Mouse (Mus musculus) E14TG2a.4 (cell line): ENCODE measurements around the gene H1foo.

Experiments
- H3K27me3 ChIP-seq: 2 replicates; pipeline ENCODE4 v1.6.1; 2014; ENCODE audit warnings: low read length, control low read depth; ENCODE audit not compliant: insufficient read depth
- H3K36me3 ChIP-seq: 2 replicates; pipeline ENCODE4 v1.6.1; 2014; ENCODE audit warnings: low read length, control low read depth; ENCODE audit not compliant: insufficient read depth
- H3K4me1 ChIP-seq: replicated peaks from 2 replicates; pipeline ENCODE4 v1.6.1; 2014; ENCODE audit warnings: low read depth, low read length, control low read depth
- H3K4me3 ChIP-seq: replicated peaks from 2 replicates; pipeline ENCODE4 v1.5.1; 2014; ENCODE audit warnings: mild to moderate bottlenecking, low read length
- H3K9me3 ChIP-seq: 2 replicates; pipeline ENCODE4 v1.6.1; 2014; ENCODE audit warnings: low read length, control low read depth
- CTCF ChIP-seq: conservative IDR thresholded peaks from 2 replicates; pipeline ENCODE4 v1.5.1; 2014; ENCODE audit warnings: low read length
- NANOG ChIP-seq: IDR thresholded peaks from 2 replicates; pipeline ENCODE4 v1.6.1; 2014; ENCODE audit warnings: borderline replicate concordance, low read length, mixed read lengths
- POU5F1 ChIP-seq: IDR thresholded peaks from 2 replicates; pipeline ENCODE4 v1.6.1; 2014; ENCODE audit warnings: low read length, borderline replicate concordance

Gene H1foo

GRCm38 (mm10) chr6:115955169-115955568, 10.4 kb downstream of the H1foo start:
- Histone ChIP-seq H3K27me3 (peaks cover 29% of the 10 kb centered on the region), H3K4me3 (no peak overlapping the region), H3K9me3 (no peaks in the 10 kb centered on the region), H3K4me1 (peaks cover 13% of the 10 kb centered on the region), H3K36me3 (no peaks in the 10 kb centered on the region)
- TF ChIP-seq CTCF (no peak), NANOG (no peak), POU5F1 (no peak)

- no peaks in the 10 kb centered on the region for H3K36me3 ChIP-seq
- peaks cover 34% of the 10 kb centered on the region for H3K27me3 ChIP-seq
- no peaks in the 10 kb centered on the region for H3K9me3 ChIP-seq
- peaks cover 13% of the 10 kb centered on the region for H3K4me1 ChIP-seq
- no peak overlapping the region for H3K4me3 ChIP-seq
- TF ChIP-seq NANOG, result no peak
- no peak for TF ChIP-seq CTCF
- no peak for TF ChIP-seq POU5F1
Observed at GRCm38 (mm10) chr6:115955664-115956063, 10.9 kb downstream of the H1foo start.

- Histone ChIP-seq H3K27me3 (peaks cover 41% of the 10 kb centered on the region), H3K9me3 (no peaks in the 10 kb centered on the region)
- TF ChIP-seq POU5F1 (no peak), NANOG (no peak), CTCF (no peak)
Observed at GRCm38 (mm10) chr6:115956418-115956921, 11.7 kb downstream of the H1foo start.

GRCm38 (mm10) chr6:115956922-115957601, 12.3 kb downstream of the H1foo start:
- Histone ChIP-seq H3K9me3 (no peaks in the 10 kb centered on the region), H3K4me1 (peaks cover 17% of the 10 kb centered on the region), H3K27me3 (peaks cover 47% of the 10 kb centered on the region), H3K4me3 (no peak overlapping the region), H3K36me3 (no peaks in the 10 kb centered on the region)
- TF ChIP-seq CTCF (no peak), NANOG (no peak), POU5F1 (no peak)

More at GRCm38 (mm10) chr6:115956418-115956921, 11.7 kb downstream of the H1foo start:
- Histone ChIP-seq H3K4me1 (peaks cover 13% of the 10 kb centered on the region), H3K36me3 (no peaks in the 10 kb centered on the region), H3K4me3 (no peak overlapping the region)

GRCm38 (mm10) chr6:115957681-115958080, 12.9 kb downstream of the H1foo start:
- Histone ChIP-seq H3K27me3 (peaks cover 45% of the 10 kb centered on the region), H3K4me1 (peaks cover 23% of the 10 kb centered on the region), H3K4me3 (no peak overlapping the region), H3K9me3 (no peaks in the 10 kb centered on the region), H3K36me3 (no peaks in the 10 kb centered on the region)
- TF ChIP-seq NANOG (no peak), POU5F1 (no peak), CTCF (no peak)

GRCm38 (mm10) chr6:115958445-115958844, 13.7 kb downstream of the H1foo start:
- TF ChIP-seq NANOG, result no peak
- TF ChIP-seq POU5F1, result no peak
- TF ChIP-seq CTCF, result no peak
- peaks cover 31% of the 10 kb centered on the region for H3K4me1 ChIP-seq
- no peak overlapping the region for H3K4me3 ChIP-seq
- no peaks in the 10 kb centered on the region for H3K9me3 ChIP-seq
- peaks cover 50% of the 10 kb centered on the region for H3K27me3 ChIP-seq
- H3K36me3 ChIP-seq, result no peaks in the 10 kb centered on the region

- peaks cover 38% of the 10 kb centered on the region for H3K4me1 ChIP-seq
- no peak overlapping the region for H3K4me3 ChIP-seq
- no peaks in the 10 kb centered on the region for H3K36me3 ChIP-seq
- no peaks in the 10 kb centered on the region for H3K9me3 ChIP-seq
- H3K27me3 ChIP-seq, result peaks cover 58% of the 10 kb centered on the region
- TF ChIP-seq NANOG (no peak), POU5F1 (no peak), CTCF (no peak)
Observed at GRCm38 (mm10) chr6:115959151-115959691, 14.5 kb downstream of the H1foo start.

- Histone ChIP-seq H3K27me3 (peaks cover 61% of the 10 kb centered on the region), H3K4me1 (peaks cover 38% of the 10 kb centered on the region), H3K36me3 (no peaks in the 10 kb centered on the region), H3K4me3 (no peak overlapping the region), H3K9me3 (no peaks in the 10 kb centered on the region)
- TF ChIP-seq CTCF, result no peak
- no peak for TF ChIP-seq POU5F1
- no peak for TF ChIP-seq NANOG
Observed at GRCm38 (mm10) chr6:115960322-115960721, 15.6 kb downstream of the H1foo start.

- Histone ChIP-seq H3K4me3 (no peak overlapping the region), H3K36me3 (no peaks in the 10 kb centered on the region), H3K4me1 (peaks cover 43% of the 10 kb centered on the region), H3K9me3 (no peaks in the 10 kb centered on the region), H3K27me3 (peaks cover 52% of the 10 kb centered on the region)
- TF ChIP-seq NANOG (no peak), CTCF (no peak), POU5F1 (no peak)
Observed at GRCm38 (mm10) chr6:115961743-115962142, 17.0 kb downstream of the H1foo start.
